Mouse (Mus musculus) spleen, adult 2 months (tissue): ENCODE measurements around the gene Dock8. TPM values are rescaled to one million over a fixed set of nuclear protein-coding genes. Genes with fewer than 3 reads are reported as not detected.
A peak's percentile ranks its signal among the peaks of the same experiment; 100 is the strongest.

Experiments
- DNase-seq, 2 experiments: peaks; one replicate each; pipeline versions ENCODE4 v3.0.0 to v3.0.0-alpha.2; 2012 to 2021; ENCODE audit warnings: low spot score in 2 of 2, low read depth in 1 of 2
- H3K27ac ChIP-seq: fragments of 200-500 bp; 2 replicates; pipeline ENCODE4 v1.5.1; 2012; ENCODE audit warnings: low read length, inconsistent platforms; ENCODE audit not compliant: insufficient read depth
- H3K27me3 ChIP-seq: fragments of 200-500 bp; 2 replicates; pipeline ENCODE4 v1.6.1; 2012; ENCODE audit warnings: mild to moderate bottlenecking, moderate library complexity, low read length, inconsistent platforms; ENCODE audit not compliant: control insufficient read depth, insufficient read depth
- H3K36me3 ChIP-seq: fragments of 200-500 bp; 2 replicates; pipeline ENCODE4 v1.6.1; 2012; ENCODE audit warnings: mild to moderate bottlenecking, low read length, inconsistent platforms; ENCODE audit not compliant: control insufficient read depth, insufficient read depth
- H3K4me1 ChIP-seq: fragments of 200-500 bp; 2 replicates; pipeline ENCODE4 v1.6.1; 2011; ENCODE audit warnings: inconsistent platforms; ENCODE audit not compliant: control insufficient read depth, insufficient read depth, insufficient read length
- H3K4me3 ChIP-seq: fragments of 200-500 bp; 2 replicates; pipeline ENCODE4 v1.5.1; 2011; ENCODE audit warnings: mild to moderate bottlenecking, inconsistent platforms; ENCODE audit not compliant: insufficient read depth, insufficient read length; ENCODE audit errors: extremely low read depth
- CTCF ChIP-seq: fragments of 200-500 bp; IDR thresholded peaks from 2 replicates; pipeline ENCODE4 v1.5.1; 2011; ENCODE audit warnings: mild to moderate bottlenecking, inconsistent platforms; ENCODE audit not compliant: insufficient read depth, insufficient read length, insufficient replicate concordance; ENCODE audit errors: extremely low read depth
- POLR2A ChIP-seq: fragments of 200-500 bp; IDR thresholded peaks from 2 replicates; pipeline ENCODE4 v1.6.1; 2011; ENCODE audit warnings: low read depth, low read length, inconsistent platforms
- WGBS: fragments of 180-500 bp; shearing (Covaris S2); methylation state at CpG from one replicate; pipeline ENCODE4 v1.1.7; 2018; 5-methylcytosine and 5-hydroxymethylcytosine counted together
- polyA plus RNA-seq: library from polyadenylated mRNA; depleted of rRNA; stranded (reverse); fragments of >200 nt; gene quantifications from 2 replicates; pipeline ENCODE4 v1.2.3, GENCODE M21; 2012

Gene Dock8
- polyA plus RNA-seq, 1 experiment = 36.6 TPM

GRCm38 (mm10) chr19:25232032-25232431, 232.7 kb downstream of the Dock8 start:
- Histone ChIP-seq H3K4me1 (peaks cover 4% of the 10 kb centered on the region), H3K4me3 (no peak overlapping the region), H3K36me3 (no peaks in the 10 kb centered on the region), H3K27me3 (peaks cover 10% of the 10 kb centered on the region), H3K27ac (no peak overlapping the region)
- no peak for DNase-seq
- TF ChIP-seq CTCF = no peak
- no peak for TF ChIP-seq POLR2A
- 22% methylated on average over 10 of the region's 10 CpGs for whole genome bisulfite sequencing

- WGBS = under 1% methylated on average over 76 of the region's 76 CpGs
- no peak for TF ChIP-seq POLR2A
- Histone ChIP-seq H3K4me1 (peaks cover 8% of the 10 kb centered on the region), H3K4me3 (peak within 1 kb of the TSS; percentile 23; the same call in 1 of the 2 replicates), H3K27ac (no peak within 1 kb of the TSS), H3K36me3 (no peaks in the 10 kb centered on the region), H3K27me3 (peaks cover 21% of the 10 kb centered on the region)
- DNase-seq = peak in 1 of 2 experiments; percentile 3
These were observed 237.5 kb downstream of the Dock8 start, which contains the start of gene Kank1 for GRCm38 (mm10) chr19:25236596-25237491. Kank1 (plus strand) TSS chr19:25236975.

- DNase-seq = no peak
- Histone ChIP-seq H3K27ac (no peak overlapping the region), H3K27me3 (peaks cover 21% of the 10 kb centered on the region), H3K36me3 (no peaks in the 10 kb centered on the region), H3K4me1 (peaks cover 8% of the 10 kb centered on the region), H3K4me3 (no peak overlapping the region)
- TF ChIP-seq CTCF (no peak), POLR2A (no peak)
- 3% methylated on average over 35 of the region's 35 CpGs for WGBS
These were observed 238.2 kb downstream of the Dock8 start for GRCm38 (mm10) chr19:25237492-25238040.

GRCm38 (mm10) chr19:25238121-25238520, 238.8 kb downstream of the Dock8 start:
- Histone ChIP-seq H3K27ac (no peak overlapping the region), H3K36me3 (no peaks in the 10 kb centered on the region), H3K4me3 (no peak overlapping the region), H3K4me1 (peaks cover 8% of the 10 kb centered on the region), H3K27me3 (peaks cover 21% of the 10 kb centered on the region)
- TF ChIP-seq CTCF = no peak
- no peak for TF ChIP-seq POLR2A
- no peak for DNase-seq
- 15% methylated on average over 13 of the region's 13 CpGs for WGBS

- WGBS = 89% methylated on average over 4 of the region's 4 CpGs
- H3K36me3 ChIP-seq = no peaks in the 10 kb centered on the region
- no peak for DNase-seq
- TF ChIP-seq CTCF (no peak), POLR2A (no peak)
- H3K27me3 ChIP-seq = no peaks in the 10 kb centered on the region
- no peak overlapping the region for H3K4me3 ChIP-seq
- H3K27ac ChIP-seq = no peak overlapping the region
- H3K4me1 ChIP-seq = no peaks in the 10 kb centered on the region
These were observed 244.2 kb downstream of the Dock8 start for GRCm38 (mm10) chr19:25243566-25243965.

GRCm38 (mm10) chr19:25246062-25246461, 246.7 kb downstream of the Dock8 start:
- Histone ChIP-seq H3K36me3 (no peaks in the 10 kb centered on the region), H3K27ac (no peak overlapping the region), H3K4me3 (no peak overlapping the region), H3K27me3 (no peaks in the 10 kb centered on the region; the same call in 1 of the 2 replicates), H3K4me1 (no peaks in the 10 kb centered on the region)
- DNase-seq = no peak
- no peak for TF ChIP-seq CTCF
- TF ChIP-seq POLR2A = no peak
- 90% methylated on average over 8 of the region's 8 CpGs for WGBS
